Mouse (Mus musculus) frontal cortex, postnatal 25 days (tissue): Measurements from ENCODE around the gene Dyrk3.

Experiments used
- DNase-seq, 2 experiments: peaks; one replicate each; pipeline ENCODE4 v3.0.0; 2022; ENCODE audit warnings: low spot score in 2 of 2

The Dyrk3 gene

GRCm38 (mm10) chr1:131084289-131084688 lies 53.9 kb downstream of the Dyrk3 start:
- DNase-seq: no peak

GRCm38 (mm10) chr1:131083609-131084008 lies 54.5 kb downstream of the Dyrk3 start:
- no peak for DNase-seq

- no peak for DNase-seq
Observed at GRCm38 (mm10) chr1:131083122-131083521, 55.0 kb downstream of the Dyrk3 start.

GRCm38 (mm10) chr1:131080686-131081085 lies 57.5 kb downstream of the Dyrk3 start:
- DNase-seq: no peak

GRCm38 (mm10) chr1:131079762-131080161 lies 58.4 kb downstream of the Dyrk3 start:
- DNase-seq: no peak

GRCm38 (mm10) chr1:131078761-131079330 lies 59.3 kb downstream of the Dyrk3 start:
- DNase-seq: peak; percentile 23 to 46
